Mouse (Mus musculus): ENCODE measurements around the gene Cebpb. TPM values are rescaled to one million over a fixed set of nuclear protein-coding genes. Genes with fewer than 3 reads are reported as not detected.
A peak's percentile ranks its signal among the peaks of the same experiment; 100 is the strongest.
"Not testable (repeated sequence)": the region's sequence is repeated elsewhere in the genome, so short reads cannot be mapped to it uniquely, and the experiment has no call there.

Cebpb gene
- polyA plus RNA-seq (2015; fragmentation: Nextera tagmentation; extraction: Ambion mirVana) = 0.32 and 0.56 TPM in 2 replicates

DNA sequence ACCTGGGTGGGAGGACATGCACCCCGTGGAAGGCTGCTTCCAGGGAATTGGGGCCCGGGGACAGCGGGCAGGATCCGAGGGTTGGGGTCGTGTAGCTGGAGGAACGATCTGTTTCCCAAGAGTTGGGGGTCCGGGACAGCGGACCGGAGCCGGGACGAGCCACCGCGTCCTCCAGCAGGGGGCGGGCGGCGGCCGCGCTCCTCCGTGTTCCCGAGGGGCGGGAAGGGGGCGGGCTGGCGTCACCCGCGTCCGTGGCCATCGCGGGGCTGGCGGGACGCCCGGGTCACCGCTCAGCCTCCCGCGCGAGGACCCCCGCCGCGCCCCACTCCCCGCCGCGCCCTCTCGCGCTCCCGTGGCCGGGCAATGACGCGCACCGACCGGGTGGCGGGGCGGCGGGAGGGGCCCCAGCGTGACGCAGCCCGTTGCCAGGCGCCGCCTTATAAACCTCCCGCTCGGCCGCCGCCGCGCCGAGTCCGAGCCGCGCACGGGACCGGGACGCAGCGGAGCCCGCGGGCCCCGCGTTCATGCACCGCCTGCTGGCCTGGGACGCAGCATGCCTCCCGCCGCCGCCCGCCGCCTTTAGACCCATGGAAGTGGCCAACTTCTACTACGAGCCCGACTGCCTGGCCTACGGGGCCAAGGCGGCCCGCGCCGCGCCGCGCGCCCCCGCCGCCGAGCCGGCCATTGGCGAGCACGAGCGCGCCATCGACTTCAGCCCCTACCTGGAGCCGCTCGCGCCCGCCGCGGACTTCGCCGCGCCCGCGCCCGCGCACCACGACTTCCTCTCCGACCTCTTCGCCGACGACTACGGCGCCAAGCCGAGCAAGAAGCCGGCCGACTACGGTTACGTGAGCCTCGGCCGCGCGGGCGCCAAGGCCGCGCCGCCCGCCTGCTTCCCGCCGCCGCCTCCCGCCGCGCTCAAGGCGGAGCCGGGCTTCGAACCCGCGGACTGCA, at the start of gene Cebpb:
Cebpb (plus strand) TSS at position 418 of the 954 bp plus-strand sequence.
- H3K36me3 ChIP-seq (ENCODE audit: control insufficient read depth, insufficient read depth) = no peaks in the 10 kb centered on the region
- WGBS = under 1% methylated on average over 99 of the region's 147 CpGs
- no peak within 1 kb of the TSS for H3K27ac ChIP-seq (ENCODE audit: low read length)
- ATAC-seq = peak; percentile 71
- no peaks in the 10 kb centered on the region for H3K9me3 ChIP-seq (ENCODE audit: control insufficient read depth, low read length)
- H3K9ac ChIP-seq (replicated peaks; ENCODE audit: low read depth, low read length) = peak within 1 kb of the TSS; percentile 61
- H3K4me3 ChIP-seq (replicated peaks; ENCODE audit: low read length) = peak within 1 kb of the TSS; percentile 72
- peak within 1 kb of the TSS; percentile 87 for H3K4me2 ChIP-seq (ENCODE audit: low read length)
- H3K27me3 ChIP-seq (replicated peaks; ENCODE audit: control insufficient read depth, insufficient read depth, low read length) = peaks cover 27% of the 10 kb centered on the region
- H3K4me1 ChIP-seq (replicated peaks; ENCODE audit: control insufficient read depth, insufficient read depth, low read length) = peaks cover 9% of the 10 kb centered on the region

- Histone ChIP-seq H3K4me3 (replicated peaks; ENCODE audit: low read length) (no peak overlapping the region), H3K9ac (replicated peaks; ENCODE audit: low read depth, low read length) (no peak overlapping the region), H3K27ac (ENCODE audit: low read length) (no peak overlapping the region), H3K4me1 (replicated peaks; ENCODE audit: control insufficient read depth, insufficient read depth, low read length) (no peaks in the 10 kb centered on the region), H3K36me3 (ENCODE audit: control insufficient read depth, insufficient read depth) (no peaks in the 10 kb centered on the region), H3K9me3 (ENCODE audit: control insufficient read depth, low read length) (no peaks in the 10 kb centered on the region), H3K4me2 (ENCODE audit: low read length) (no peak overlapping the region), H3K27me3 (replicated peaks; ENCODE audit: control insufficient read depth, insufficient read depth, low read length) (no peaks in the 10 kb centered on the region)
- no peak for ATAC-seq
- WGBS = 80% methylated on average over 3 of the region's 3 CpGs
Observed at GRCm38 (mm10) chr2:167640279-167640678, 48.4 kb upstream of the Cebpb start.

DNA sequence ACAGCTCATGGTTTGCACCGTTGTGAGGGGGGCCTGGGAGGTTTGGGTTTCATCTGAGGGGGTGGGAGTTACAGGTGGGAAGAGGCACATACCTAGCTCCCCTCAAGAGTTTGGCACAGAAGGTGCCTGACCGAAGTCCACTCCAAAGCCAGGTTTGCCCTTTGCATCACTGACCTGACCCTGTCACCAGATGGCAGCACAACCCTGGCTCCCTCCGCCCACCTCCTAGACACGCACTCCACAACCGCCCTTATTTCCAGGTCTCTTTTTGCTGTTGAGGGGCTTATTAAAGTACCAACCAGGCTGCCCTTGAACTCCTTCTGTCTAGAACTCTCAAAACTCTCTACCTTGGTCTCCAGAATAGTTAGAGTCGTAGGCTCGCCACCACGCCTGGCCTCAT, 47.4 kb upstream of the Cebpb start:
- no peak overlapping the region for H3K4me2 ChIP-seq (ENCODE audit: low read length)
- H3K4me3 ChIP-seq (replicated peaks; ENCODE audit: low read length) = no peak overlapping the region
- no peak overlapping the region for H3K27ac ChIP-seq (ENCODE audit: low read length)
- no peak overlapping the region for H3K9ac ChIP-seq (replicated peaks; ENCODE audit: low read depth, low read length)
- no peaks in the 10 kb centered on the region for H3K9me3 ChIP-seq (ENCODE audit: control insufficient read depth, low read length)
- no peaks in the 10 kb centered on the region for H3K36me3 ChIP-seq (ENCODE audit: control insufficient read depth, insufficient read depth)
- no peaks in the 10 kb centered on the region for H3K4me1 ChIP-seq (replicated peaks; ENCODE audit: control insufficient read depth, insufficient read depth, low read length)
- ATAC-seq = no peak
- 47% methylated on average over 8 of the region's 8 CpGs for WGBS
- no peaks in the 10 kb centered on the region for H3K27me3 ChIP-seq (replicated peaks; ENCODE audit: control insufficient read depth, insufficient read depth, low read length)

DNA sequence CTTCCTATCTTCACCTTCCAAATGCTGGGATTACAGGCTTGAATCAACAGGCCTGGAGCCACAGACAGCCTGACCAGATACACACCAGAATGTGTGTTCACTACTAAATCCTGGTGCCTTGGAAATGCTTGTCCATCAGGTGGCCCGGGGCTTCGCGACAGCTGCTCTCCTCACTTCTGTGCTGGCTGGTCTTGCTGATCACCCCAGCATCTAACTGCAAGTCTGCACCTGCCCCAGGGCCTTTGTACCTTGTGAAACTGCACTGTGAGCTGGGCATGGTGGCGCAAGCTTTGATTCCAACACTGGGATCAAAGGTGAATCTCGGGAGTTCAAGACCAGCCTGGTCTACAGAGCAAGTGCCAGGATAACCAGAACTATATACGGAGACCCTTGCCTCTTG, 46.6 kb upstream of the Cebpb start:
- Histone ChIP-seq H3K4me1 (replicated peaks; ENCODE audit: control insufficient read depth, insufficient read depth, low read length) (no peaks in the 10 kb centered on the region), H3K27ac (ENCODE audit: low read length) (no peak overlapping the region), H3K27me3 (replicated peaks; ENCODE audit: control insufficient read depth, insufficient read depth, low read length) (no peaks in the 10 kb centered on the region), H3K4me3 (replicated peaks; ENCODE audit: low read length) (no peak overlapping the region), H3K4me2 (ENCODE audit: low read length) (no peak overlapping the region), H3K36me3 (ENCODE audit: control insufficient read depth, insufficient read depth) (no peaks in the 10 kb centered on the region), H3K9ac (replicated peaks; ENCODE audit: low read depth, low read length) (no peak overlapping the region), H3K9me3 (ENCODE audit: control insufficient read depth, low read length) (no peaks in the 10 kb centered on the region)
- WGBS = 90% methylated on average over 6 of the region's 6 CpGs
- no peak for ATAC-seq

GRCm38 (mm10) chr2:167643356-167644052, 45.2 kb upstream of the Cebpb start:
- H3K36me3 ChIP-seq (ENCODE audit: control insufficient read depth, insufficient read depth); H3K9me3 ChIP-seq (ENCODE audit: control insufficient read depth, low read length); ATAC-seq; H3K4me3 ChIP-seq (replicated peaks; ENCODE audit: low read length); H3K27ac ChIP-seq (ENCODE audit: low read length); H3K9ac ChIP-seq (replicated peaks; ENCODE audit: low read depth, low read length); H3K27me3 ChIP-seq (replicated peaks; ENCODE audit: control insufficient read depth, insufficient read depth, low read length); H3K4me1 ChIP-seq (replicated peaks; ENCODE audit: control insufficient read depth, insufficient read depth, low read length); H3K4me2 ChIP-seq (ENCODE audit: low read length): not testable (repeated sequence)
- WGBS = 85% methylated on average over 13 of the region's 13 CpGs

- no peak overlapping the region for H3K4me2 ChIP-seq (ENCODE audit: low read length)
- 79% methylated on average over 4 of the region's 4 CpGs for WGBS
- H3K4me3 ChIP-seq (replicated peaks; ENCODE audit: low read length) = no peak overlapping the region
- no peak overlapping the region for H3K9ac ChIP-seq (replicated peaks; ENCODE audit: low read depth, low read length)
- no peak for ATAC-seq
- no peak overlapping the region for H3K27ac ChIP-seq (ENCODE audit: low read length)
- H3K27me3 ChIP-seq (replicated peaks; ENCODE audit: control insufficient read depth, insufficient read depth, low read length) = no peaks in the 10 kb centered on the region
- H3K9me3 ChIP-seq (ENCODE audit: control insufficient read depth, low read length) = no peaks in the 10 kb centered on the region
- no peaks in the 10 kb centered on the region for H3K36me3 ChIP-seq (ENCODE audit: control insufficient read depth, insufficient read depth)
- H3K4me1 ChIP-seq (replicated peaks; ENCODE audit: control insufficient read depth, insufficient read depth, low read length) = no peaks in the 10 kb centered on the region
Observed at GRCm38 (mm10) chr2:167646411-167646810, 42.3 kb upstream of the Cebpb start.

DNA sequence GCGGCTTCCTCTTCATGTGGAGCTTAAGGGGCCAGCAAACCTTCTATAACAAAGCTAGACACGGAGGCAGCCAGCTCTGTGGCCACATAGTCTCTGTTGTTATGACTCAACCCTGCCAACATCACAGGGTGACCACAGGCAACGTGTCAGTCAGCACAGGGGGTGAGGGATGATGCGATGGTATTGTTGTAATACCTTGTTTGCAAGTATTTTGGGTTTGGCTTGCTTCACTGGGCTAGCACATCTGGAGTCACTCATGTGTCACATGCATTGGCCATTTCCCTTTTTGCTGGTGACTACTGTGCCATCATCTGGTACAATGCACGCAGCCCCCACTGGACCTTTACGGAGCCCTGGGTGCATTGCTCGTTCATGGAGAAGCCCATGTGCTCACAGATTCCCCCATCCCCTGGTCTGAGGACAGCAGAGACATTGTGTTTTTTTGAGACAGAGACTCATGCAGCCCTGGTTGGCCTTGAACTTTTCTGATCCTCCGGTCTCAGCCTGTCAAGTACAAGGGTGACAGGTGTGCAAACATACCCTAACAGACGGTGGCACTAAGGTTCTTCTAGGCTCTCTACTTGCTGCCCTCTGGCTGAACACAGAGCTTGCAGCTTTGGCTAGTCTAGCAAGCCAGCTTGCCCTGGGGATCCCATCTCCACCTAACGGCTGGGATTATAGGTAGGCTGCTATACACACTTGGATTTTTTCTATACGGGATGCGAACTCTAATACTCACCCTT, 39.3 kb upstream of the Cebpb start:
- no peak for ATAC-seq
- no peak overlapping the region for H3K27ac ChIP-seq (ENCODE audit: low read length)
- no peak overlapping the region for H3K4me2 ChIP-seq (ENCODE audit: low read length)
- H3K9me3 ChIP-seq (ENCODE audit: control insufficient read depth, low read length) = no peaks in the 10 kb centered on the region
- no peaks in the 10 kb centered on the region; the same call in 1 of the 2 replicates for H3K36me3 ChIP-seq (ENCODE audit: control insufficient read depth, insufficient read depth)
- WGBS = 92% methylated on average over 12 of the region's 12 CpGs
- H3K9ac ChIP-seq (replicated peaks; ENCODE audit: low read depth, low read length) = no peak overlapping the region
- no peaks in the 10 kb centered on the region for H3K27me3 ChIP-seq (replicated peaks; ENCODE audit: control insufficient read depth, insufficient read depth, low read length)
- no peak overlapping the region for H3K4me3 ChIP-seq (replicated peaks; ENCODE audit: low read length)
- no peaks in the 10 kb centered on the region for H3K4me1 ChIP-seq (replicated peaks; ENCODE audit: control insufficient read depth, insufficient read depth, low read length)

DNA sequence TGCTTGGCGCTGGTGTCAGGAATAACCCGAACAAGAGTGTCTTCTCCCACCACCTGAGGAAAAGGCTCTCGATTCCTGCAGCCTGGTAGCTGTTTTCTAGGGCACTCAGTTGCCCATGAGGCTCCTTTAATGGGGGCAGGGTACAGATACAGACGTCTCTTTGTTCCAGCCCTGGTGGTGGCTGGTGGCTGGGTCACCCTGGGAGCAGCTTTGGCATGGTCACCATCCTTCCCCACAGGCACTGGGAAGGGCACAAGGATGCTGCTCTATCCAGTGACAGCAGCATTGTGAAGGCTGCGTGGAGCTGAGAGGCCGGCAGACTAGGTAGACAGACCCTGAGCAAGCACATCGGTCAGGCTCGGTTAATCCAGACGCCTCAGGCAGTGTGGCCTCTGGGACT, 37.1 kb upstream of the Cebpb start:
- ATAC-seq = no peak
- Histone ChIP-seq H3K27ac (ENCODE audit: low read length) (no peak overlapping the region), H3K4me2 (ENCODE audit: low read length) (no peak overlapping the region), H3K9ac (replicated peaks; ENCODE audit: low read depth, low read length) (no peak overlapping the region), H3K9me3 (ENCODE audit: control insufficient read depth, low read length) (no peaks in the 10 kb centered on the region), H3K4me1 (replicated peaks; ENCODE audit: control insufficient read depth, insufficient read depth, low read length) (no peaks in the 10 kb centered on the region), H3K36me3 (ENCODE audit: control insufficient read depth, insufficient read depth) (no peaks in the 10 kb centered on the region; the same call in 1 of the 2 replicates), H3K27me3 (replicated peaks; ENCODE audit: control insufficient read depth, insufficient read depth, low read length) (no peaks in the 10 kb centered on the region), H3K4me3 (replicated peaks; ENCODE audit: low read length) (no peak overlapping the region)
- WGBS = 85% methylated on average over 9 of the region's 9 CpGs

- 71% methylated on average over 7 of the region's 7 CpGs for WGBS
Observed at GRCm38 (mm10) chr2:167652694-167653093, 36.0 kb upstream of the Cebpb start.

More at GRCm38 (mm10) chr2:167652694-167653093, 36.0 kb upstream of the Cebpb start:
- no peak overlapping the region for H3K9ac ChIP-seq (replicated peaks; ENCODE audit: low read depth, low read length)
- H3K27ac ChIP-seq (ENCODE audit: low read length) = no peak overlapping the region
- H3K4me1 ChIP-seq (replicated peaks; ENCODE audit: control insufficient read depth, insufficient read depth, low read length) = no peaks in the 10 kb centered on the region
- H3K4me2 ChIP-seq (ENCODE audit: low read length) = no peak overlapping the region
- no peaks in the 10 kb centered on the region for H3K27me3 ChIP-seq (replicated peaks; ENCODE audit: control insufficient read depth, insufficient read depth, low read length)
- H3K9me3 ChIP-seq (ENCODE audit: control insufficient read depth, low read length) = no peaks in the 10 kb centered on the region
- no peak for ATAC-seq
- no peak overlapping the region for H3K4me3 ChIP-seq (replicated peaks; ENCODE audit: low read length)
- no peaks in the 10 kb centered on the region; the same call in 1 of the 2 replicates for H3K36me3 ChIP-seq (ENCODE audit: control insufficient read depth, insufficient read depth)
